Mouse (Mus musculus) hindbrain, postnatal 0 days (tissue): ENCODE data around the gene Prdm1. TPM values are rescaled to one million over a fixed set of nuclear protein-coding genes. Genes with fewer than 3 reads are reported as not detected.

Experiments
- ATAC-seq: fragments of 200-750 bp; cut with Nextera tagmentation; 2 replicates; pipeline ENCODE4 v1.8.0; 2017; ENCODE audit warnings: mild to moderate bottlenecking, moderate TSS enrichment, moderate library complexity
- DNase-seq: peaks from one replicate; pipeline ENCODE4 v3.0.0-alpha.2; 2015; ENCODE audit warnings: low spot score
- H3K27ac ChIP-seq: fragments of 300-500 bp; sonication (generic); 2 replicates; pipeline ENCODE4 v1.5.1; 2014; ENCODE audit warnings: mild to moderate bottlenecking
- H3K27me3 ChIP-seq: fragments of 300-500 bp; sonication (generic); 2 replicates; pipeline ENCODE4 v1.6.1; 2014; ENCODE audit warnings: low read length, mixed read lengths; ENCODE audit not compliant: insufficient read depth
- H3K36me3 ChIP-seq: fragments of 300-500 bp; sonication (generic); 2 replicates; pipeline ENCODE4 v1.6.1; 2014; ENCODE audit warnings: low read length, mixed read lengths; ENCODE audit not compliant: insufficient read depth
- H3K4me1 ChIP-seq: fragments of 300-500 bp; sonication (generic); 2 replicates; pipeline ENCODE4 v1.6.1; 2014; ENCODE audit warnings: antibody characterized with exemption, low read length, mixed read lengths; ENCODE audit not compliant: insufficient read depth
- H3K4me2 ChIP-seq: fragments of 300-500 bp; sonication (generic); 2 replicates; pipeline ENCODE4 v1.6.1; 2014; ENCODE audit warnings: low read depth, mild to moderate bottlenecking, low read length, moderate library complexity, mixed read lengths
- H3K4me3 ChIP-seq: fragments of 300-500 bp; sonication (generic); 2 replicates; pipeline ENCODE4 v1.5.1; 2014; ENCODE audit warnings: low read length
- H3K9ac ChIP-seq: fragments of 300-500 bp; sonication (generic); replicated peaks from 2 replicates; pipeline ENCODE4 v1.6.1; 2014; ENCODE audit warnings: mild to moderate bottlenecking, low read length, moderate library complexity, mixed read lengths
- H3K9me3 ChIP-seq: fragments of 300-500 bp; sonication (generic); 2 replicates; pipeline ENCODE4 v1.6.1; 2016; ENCODE audit warnings: low read length, mixed read lengths
- CTCF ChIP-seq: IDR thresholded peaks from 2 replicates; pipeline ENCODE4 v1.5.1; 2016; ENCODE audit warnings: antibody characterized with exemption, control low read depth, low read depth
- WGBS: fragments of 180-500 bp; shearing (Covaris S2); extraction: QIAGEN DNeasy Blood & Tissue Kit; methylation state at CpG from one replicate; pipeline ENCODE4 v1.1.7; 2014; 5-methylcytosine and 5-hydroxymethylcytosine counted together
- polyA plus RNA-seq: library from polyadenylated mRNA; unstranded; fragments of >200 nt; fragmentation: Nextera tagmentation; extraction: Ambion mirVana; gene quantifications from 2 replicates; pipeline ENCODE4 v1.2.1, GENCODE M21; 2015
- total RNA-seq: library from RNA; depleted of rRNA; stranded (reverse); fragments of >200 nt; gene quantifications from 2 replicates; pipeline ENCODE4 v1.2.3, GENCODE M21; 2014

The Prdm1 gene
- total and polyA plus RNA-seq, 2 experiments from 2014 or later, result 0.44 to 0.63 TPM

DNA sequence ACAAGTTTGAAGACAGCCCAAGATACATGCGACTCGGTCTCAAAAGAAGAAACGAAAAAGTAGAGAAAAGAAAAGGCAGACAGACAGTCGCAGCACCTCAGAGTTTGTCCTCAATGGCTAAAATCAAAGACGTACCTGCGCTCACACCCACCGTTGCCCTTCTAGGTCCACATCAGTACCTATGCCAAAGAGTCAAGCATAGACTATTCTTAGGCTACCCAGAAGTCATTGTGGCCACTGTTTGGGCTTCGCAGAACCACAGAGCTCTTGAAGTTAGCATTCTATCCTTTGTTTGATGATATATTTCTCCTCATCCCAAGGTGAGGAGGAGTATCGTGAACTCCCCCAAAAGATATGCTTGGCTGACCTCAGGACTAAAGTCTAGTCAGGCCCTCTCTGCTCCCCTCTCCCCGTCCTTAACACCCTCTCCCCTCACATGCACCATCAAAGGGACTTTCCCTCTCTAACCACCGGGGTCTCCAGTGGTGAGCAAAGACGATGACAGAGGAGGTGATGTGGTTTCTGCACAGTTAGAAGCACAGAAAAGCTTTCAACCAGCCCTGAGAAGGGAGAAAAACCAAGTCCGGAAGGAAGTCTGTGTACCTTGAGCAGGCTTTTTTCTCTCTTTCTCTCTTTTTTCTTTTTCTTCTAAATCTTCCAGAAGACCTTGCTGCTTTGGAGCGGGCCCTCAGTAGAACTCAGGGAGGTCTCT, 99.0 kb downstream of the Prdm1 start:
- no peak overlapping the region for H3K4me3 ChIP-seq
- no peaks in the 10 kb centered on the region for H3K9me3 ChIP-seq
- WGBS, result 96% methylated on average over 14 of the region's 14 CpGs
- no peak overlapping the region for H3K27ac ChIP-seq
- H3K27me3 ChIP-seq, result no peaks in the 10 kb centered on the region
- no peak for TF ChIP-seq CTCF
- H3K4me2 ChIP-seq, result no peak overlapping the region
- H3K36me3 ChIP-seq, result no peaks in the 10 kb centered on the region
- DNase-seq (no peak), ATAC-seq (no peak)
- H3K9ac ChIP-seq, result no peak overlapping the region
- H3K4me1 ChIP-seq, result no peaks in the 10 kb centered on the region

DNA sequence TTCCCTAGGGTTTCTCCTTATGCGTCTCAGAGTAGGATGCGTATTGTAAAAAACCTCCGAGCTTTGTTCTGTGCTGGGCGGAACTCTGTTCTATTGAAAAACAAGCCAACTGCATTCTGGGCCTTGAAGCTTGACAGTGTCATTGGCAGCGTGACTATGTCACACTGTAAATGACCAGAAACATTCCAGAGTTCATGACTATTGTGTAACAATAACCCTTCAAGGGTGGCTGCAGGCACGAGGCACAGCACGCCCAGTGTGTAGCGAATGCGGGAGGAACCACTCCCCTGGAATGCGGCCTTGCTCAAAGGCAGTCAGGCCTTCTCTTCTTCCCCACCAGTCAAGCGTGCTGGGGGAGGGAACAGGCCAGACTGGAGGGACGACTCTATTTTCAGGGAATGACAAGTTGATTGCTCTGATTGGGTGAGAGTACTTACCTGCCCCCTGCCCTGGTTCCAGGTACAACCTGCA, 100.4 kb downstream of the Prdm1 start:
- Histone ChIP-seq H3K9ac (no peak overlapping the region), H3K9me3 (no peaks in the 10 kb centered on the region), H3K4me1 (no peaks in the 10 kb centered on the region), H3K27ac (no peak overlapping the region), H3K4me3 (no peak overlapping the region), H3K27me3 (no peaks in the 10 kb centered on the region), H3K4me2 (no peak overlapping the region), H3K36me3 (no peaks in the 10 kb centered on the region)
- no peak for TF ChIP-seq CTCF
- peak; percentile 68 for ATAC-seq
- no peak for DNase-seq
- 25% methylated on average over 12 of the region's 12 CpGs for WGBS

DNA sequence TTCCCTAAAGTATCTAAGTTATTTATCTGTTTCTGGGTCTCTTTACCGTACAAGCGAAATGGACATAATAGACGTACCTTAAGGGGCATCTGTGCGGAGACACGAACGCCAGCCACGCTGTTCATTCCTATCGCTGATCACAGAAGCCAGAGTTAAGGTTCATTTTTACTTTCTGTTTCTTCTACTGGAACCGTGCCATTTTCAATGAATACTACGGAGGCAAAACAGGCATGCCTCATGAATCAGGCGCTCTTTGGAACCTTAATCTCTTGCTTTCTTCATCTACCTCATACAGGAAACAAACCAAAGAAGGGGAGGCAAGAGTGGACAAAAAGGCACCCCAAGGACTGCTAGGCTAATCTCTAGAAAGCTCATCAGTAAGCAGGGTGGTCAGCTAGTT, 100.9 kb downstream of the Prdm1 start:
- Histone ChIP-seq H3K9ac (no peak overlapping the region), H3K4me3 (no peak overlapping the region), H3K4me2 (no peak overlapping the region), H3K9me3 (no peaks in the 10 kb centered on the region), H3K4me1 (no peaks in the 10 kb centered on the region), H3K27me3 (no peaks in the 10 kb centered on the region), H3K36me3 (no peaks in the 10 kb centered on the region), H3K27ac (no peak overlapping the region)
- TF ChIP-seq CTCF, result no peak
- DNase-seq (no peak), ATAC-seq (no peak)
- 75% methylated on average over 11 of the region's 11 CpGs for WGBS

DNA sequence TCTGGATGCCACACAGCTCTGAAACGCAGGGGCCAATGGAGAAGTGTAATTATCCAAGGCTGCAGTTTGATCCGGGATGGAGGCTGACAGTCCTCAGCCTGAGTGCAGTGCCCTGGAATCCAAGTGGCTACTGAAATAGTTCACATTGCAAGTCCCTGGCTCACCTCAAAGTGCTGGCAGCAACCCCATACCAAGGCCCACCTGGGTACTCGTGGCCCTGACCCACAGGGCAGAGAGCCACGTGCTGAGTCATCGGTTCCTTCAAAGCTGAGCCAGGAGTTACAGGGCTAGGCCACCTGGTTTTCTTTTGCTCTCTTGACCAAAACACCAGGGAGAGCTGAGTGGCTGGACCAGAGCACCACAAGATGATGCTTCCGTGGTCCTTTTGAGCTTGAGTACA, 103.3 kb downstream of the Prdm1 start:
- H3K4me2 ChIP-seq, result no peak overlapping the region
- WGBS, result 74% methylated on average over 6 of the region's 6 CpGs
- H3K27ac ChIP-seq, result no peak overlapping the region
- no peak overlapping the region for H3K9ac ChIP-seq
- no peaks in the 10 kb centered on the region for H3K9me3 ChIP-seq
- DNase-seq (no peak), ATAC-seq (no peak)
- no peak for TF ChIP-seq CTCF
- H3K4me3 ChIP-seq, result no peak overlapping the region
- H3K27me3 ChIP-seq, result no peaks in the 10 kb centered on the region
- H3K36me3 ChIP-seq, result no peaks in the 10 kb centered on the region
- no peaks in the 10 kb centered on the region for H3K4me1 ChIP-seq

DNA sequence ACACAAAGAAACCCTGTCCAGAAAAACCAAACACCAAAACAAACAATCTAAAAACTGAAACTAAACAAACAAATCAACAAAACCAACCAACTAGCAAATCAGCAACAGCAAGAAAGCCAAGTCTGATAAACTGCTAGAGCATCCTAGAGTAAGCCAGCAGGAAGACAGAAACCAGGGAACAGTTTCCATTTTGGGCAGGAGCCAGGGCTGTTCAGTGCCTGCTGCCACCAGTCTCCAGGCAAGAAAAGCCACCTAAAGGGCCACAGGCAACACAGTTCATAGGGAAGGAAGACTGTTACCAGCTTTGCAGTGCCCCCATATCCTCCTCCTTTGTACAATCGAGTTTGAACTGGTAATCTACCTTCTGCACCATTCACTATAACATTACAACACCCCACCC, 106.4 kb downstream of the Prdm1 start:
- 61% methylated on average over 1 of the region's 1 CpGs for WGBS
- ATAC-seq (no peak), DNase-seq (peak; percentile 16)

DNA sequence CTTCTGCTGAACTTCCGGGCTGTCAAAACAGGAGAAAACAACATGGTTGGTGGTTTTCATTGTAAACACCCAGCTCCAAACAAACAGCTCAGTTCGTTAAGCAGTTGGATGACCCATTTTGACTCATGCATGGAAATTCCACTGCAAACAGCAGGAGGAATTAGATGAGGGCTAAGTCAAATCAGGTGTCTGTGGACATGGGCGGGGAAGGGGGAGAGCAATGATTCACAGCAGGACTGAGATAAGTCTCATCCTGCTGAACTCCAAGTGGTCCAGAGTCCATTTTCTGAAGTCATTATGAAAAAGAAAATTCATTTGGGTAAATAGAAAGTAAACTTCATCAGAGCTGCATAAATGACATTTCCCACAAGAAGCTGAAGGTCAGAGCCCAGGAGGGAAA, 108.1 kb downstream of the Prdm1 start:
- WGBS, result 87% methylated on average over 3 of the region's 3 CpGs
- H3K36me3 ChIP-seq, result no peaks in the 10 kb centered on the region
- no peaks in the 10 kb centered on the region for H3K9me3 ChIP-seq
- ATAC-seq (no peak), DNase-seq (no peak)
- no peaks in the 10 kb centered on the region for H3K27me3 ChIP-seq
- H3K4me2 ChIP-seq, result no peak overlapping the region
- no peak overlapping the region for H3K27ac ChIP-seq
- no peaks in the 10 kb centered on the region for H3K4me1 ChIP-seq
- H3K4me3 ChIP-seq, result no peak overlapping the region
- no peak for TF ChIP-seq CTCF
- H3K9ac ChIP-seq, result no peak overlapping the region

More for the DNA sequence above, 106.4 kb downstream of the Prdm1 start:
- H3K4me1 ChIP-seq, result no peaks in the 10 kb centered on the region
- no peak overlapping the region for H3K4me3 ChIP-seq
- H3K9ac ChIP-seq, result no peak overlapping the region
- H3K4me2 ChIP-seq, result no peak overlapping the region
- no peaks in the 10 kb centered on the region for H3K9me3 ChIP-seq
- H3K27me3 ChIP-seq, result no peaks in the 10 kb centered on the region
- H3K36me3 ChIP-seq, result no peaks in the 10 kb centered on the region
- no peak for TF ChIP-seq CTCF
- no peak overlapping the region for H3K27ac ChIP-seq

DNA sequence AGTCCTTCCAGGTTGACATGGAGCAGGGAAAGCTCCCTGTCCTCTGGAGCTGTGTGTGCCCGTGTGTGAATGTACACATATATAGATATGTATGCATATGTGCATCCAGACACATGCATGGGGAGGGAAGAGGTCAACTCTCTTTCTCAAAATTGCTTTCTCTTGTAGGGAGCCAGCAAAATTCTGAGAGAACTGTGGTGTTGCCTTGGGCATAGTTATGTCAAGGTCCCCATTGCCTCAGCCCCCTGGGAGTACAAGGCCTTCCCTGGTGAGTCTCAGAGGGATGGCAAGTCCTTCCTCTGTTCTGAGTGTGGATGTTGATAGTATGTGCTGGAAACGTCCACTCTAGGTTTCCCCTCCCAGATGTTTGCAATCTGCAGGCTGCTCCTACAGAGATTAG, 109.4 kb downstream of the Prdm1 start:
- H3K4me1 ChIP-seq, result no peaks in the 10 kb centered on the region
- no peak for ATAC-seq
- H3K4me2 ChIP-seq, result no peak overlapping the region
- DNase-seq, result no peak
- no peaks in the 10 kb centered on the region for H3K27me3 ChIP-seq
- no peak overlapping the region for H3K4me3 ChIP-seq
- no peaks in the 10 kb centered on the region for H3K36me3 ChIP-seq
- TF ChIP-seq CTCF, result no peak
- WGBS, result 81% methylated on average over 2 of the region's 2 CpGs
- no peak overlapping the region for H3K9ac ChIP-seq
- H3K9me3 ChIP-seq, result no peaks in the 10 kb centered on the region
- no peak overlapping the region for H3K27ac ChIP-seq
